In the genomic region with DNA sequence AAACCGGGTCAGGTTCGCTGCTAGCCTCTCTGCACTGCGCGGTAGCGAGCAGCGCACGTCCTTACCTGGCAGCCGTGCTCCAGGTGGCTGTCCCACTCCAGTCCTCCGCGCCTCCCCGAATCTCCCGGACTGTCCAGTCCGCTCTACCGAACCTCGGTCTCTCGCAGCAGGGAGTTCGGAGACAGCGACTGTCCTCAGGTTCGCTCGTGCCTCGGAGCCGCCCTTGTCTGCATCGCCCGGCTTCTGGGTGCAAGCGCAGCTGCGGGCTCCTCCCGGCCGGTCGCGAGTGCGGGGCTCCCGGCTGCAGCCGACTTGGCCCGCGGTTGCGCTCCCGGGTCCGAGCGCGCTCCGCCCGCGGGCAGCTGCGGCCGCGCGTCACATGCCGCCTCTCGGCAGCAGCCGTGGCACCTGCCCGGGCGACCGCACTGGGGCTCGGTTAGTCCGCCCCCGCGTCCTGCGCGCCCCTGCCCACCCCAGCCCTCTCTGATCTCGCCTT, we compare ENCODE assay signal across 9 mouse cellular contexts. TPM values are rescaled to one million over a fixed set of nuclear protein-coding genes. Genes with fewer than 3 reads are reported as not detected.
A peak's percentile ranks its signal among the peaks of the same experiment; 100 is the strongest.
DNase-seq lines count a peak whose midpoint lies in the region; ATAC-seq and TF ChIP-seq lines count a peak whose summit lies in the region.
"Had no signal": no experiment of that assay in that cellular context is flagged by ENCODE, and none has a peak within 500 bp of the region (broad histone marks: within the 10 kb centered on the region; RNA-seq: fewer than 3 reads in every experiment).

No protein-coding gene starts in this region.

- TF ChIP-seq POLR2A in bone marrow macrophage, adult 2 months (IDR thresholded peaks at IDR 0.05; ENCODE audit: borderline replicate concordance, low read depth, low read length) = no peak

- H3K4me2 ChIP-seq in kidney, embryonic 15.5 days = peak overlapping the region; percentile 99
- H3K4me2 ChIP-seq in liver, embryonic 16.5 days (ENCODE audit: low read depth, low read length) = peak overlapping the region; percentile 44

- peak overlapping the region; percentile 47 for H3K4me3 ChIP-seq in bone marrow macrophage, adult 2 months (ENCODE audit: insufficient read depth, low read length)
- peak overlapping the region; percentile 61 for H3K4me3 ChIP-seq in kidney, embryonic 15.5 days (replicated peaks)
- peak overlapping the region; percentile 37 for H3K4me3 ChIP-seq in liver, embryonic 16.5 days (ENCODE audit: low read depth, low read length)

- DNase-seq in heart, adult 11 months = peak; percentile 82
- no peak for DNase-seq in heart, adult 8-10 months (ENCODE audit: low spot score)
- DNase-seq in gastrocnemius, postnatal 4 days (ENCODE audit: low spot score in 2 of 2) = peak; percentile 15 to 17
- DNase-seq in right cerebral cortex, adult 18-20 months = peak; percentile 29

- no peaks in the 10 kb centered on the region for H3K36me3 ChIP-seq in kidney, embryonic 15.5 days
- H3K36me3 ChIP-seq in liver, embryonic 16.5 days (ENCODE audit: control insufficient read depth, insufficient read depth) = no peaks in the 10 kb centered on the region
- H3K36me3 ChIP-seq: G1E had no signal

- no peak overlapping the region for H3K27ac ChIP-seq in bone marrow macrophage, adult 2 months (ENCODE audit: insufficient read depth, low read depth, low read length)
- H3K27ac ChIP-seq in kidney, embryonic 15.5 days = no peak overlapping the region
- H3K27ac ChIP-seq in liver, embryonic 16.5 days (ENCODE audit: low read length) = no peak overlapping the region

- no peak for TF ChIP-seq CTCF in bone marrow macrophage, adult 2 months (IDR thresholded peaks at IDR 0.05; ENCODE audit: low read depth, low read length)

- peak overlapping the region; percentile 52 for H3K9ac ChIP-seq in kidney, embryonic 15.5 days
- H3K9ac ChIP-seq in liver, embryonic 16.5 days (ENCODE audit: low read depth, low read length) = no peak overlapping the region

- under 1% methylated on average over 58 of the region's 60 CpGs for WGBS in kidney, embryonic 15.5 days
- 1% methylated on average over 40 of the region's 60 CpGs for WGBS in liver, embryonic 16.5 days (ENCODE audit: insufficient replicate concordance)

- no peaks in the 10 kb centered on the region for H3K4me1 ChIP-seq in bone marrow macrophage, adult 2 months (ENCODE audit: control insufficient read depth, insufficient read depth, low read length)
- H3K4me1 ChIP-seq in kidney, embryonic 15.5 days = peaks cover 14% of the 10 kb centered on the region
- no peaks in the 10 kb centered on the region for H3K4me1 ChIP-seq in liver, embryonic 16.5 days (ENCODE audit: control insufficient read depth, low read depth, low read length)

- H3K9me3 ChIP-seq in kidney, embryonic 15.5 days (replicated peaks) = no peaks in the 10 kb centered on the region
- H3K9me3 ChIP-seq in liver, embryonic 16.5 days (replicated peaks; ENCODE audit: control insufficient read depth, low read length) = no peaks in the 10 kb centered on the region
- H3K9me3 ChIP-seq: G1E had no signal

- ATAC-seq in kidney, embryonic 15.5 days (replicated peaks; ENCODE audit: low FRiP score) = peak; percentile 68
- ATAC-seq in liver, embryonic 16.5 days (ENCODE audit: low read depth) = no peak
- ATAC-seq in monocyte, adult 5-6 weeks (replicated peaks; ENCODE audit: insufficient number of reproducible peaks, low FRiP score, low TSS enrichment, poor library complexity, severe bottlenecking) = no peak

- peaks cover 50% of the 10 kb centered on the region for H3K27me3 ChIP-seq in kidney, embryonic 15.5 days
- peaks cover 30% of the 10 kb centered on the region for H3K27me3 ChIP-seq in liver, embryonic 16.5 days (ENCODE audit: control insufficient read depth, insufficient read depth, low read depth, low read length)

RNA-seq across cellular contexts. Expression of gene Chrm3, which starts 0.4 kb away (rescaled TPM):
- total RNA-seq in heart, adult 8-10 months (2022) = 1 to 10 TPM in 3 of 4 experiments, under 1 TPM in 1; 0.78 to 1.8 (median 1.2) TPM
- polyA plus RNA-seq in bone marrow macrophage, adult 2 months (2012; ENCODE audit: insufficient read depth, insufficient read length, missing spikeins) = not detected in 2 replicates
- 1 to 10 TPM; 1.5 to 1.6 TPM for total RNA-seq in gastrocnemius, postnatal 4 days (2021)
- 0.89 and 1.6 TPM in 2 replicates for polyA plus RNA-seq in kidney, embryonic 15.5 days (2015; fragmentation: Nextera tagmentation; extraction: Ambion mirVana)
- polyA plus RNA-seq in liver, embryonic 16.5 days (2015; fragmentation: Nextera tagmentation; extraction: Ambion mirVana) = 0.05 and 0.09 TPM in 2 replicates
- total RNA-seq in monocyte, adult 5-6 weeks (2017) = 1.5 to 4.8 TPM (median 3.0 TPM) in 3 replicates
- polyA plus RNA-seq: G1E had no signal
